Mouse (Mus musculus) forebrain, postnatal 0 days (tissue): Measurements from ENCODE around the gene Tas2r102. TPM values are rescaled to one million over a fixed set of nuclear protein-coding genes. Genes with fewer than 3 reads are reported as not detected.

Source experiments
- ATAC-seq: fragments of 200-750 bp; cut with Nextera tagmentation; 2 replicates; pipeline ENCODE4 v1.8.0; 2017; ENCODE audit warnings: mild to moderate bottlenecking, moderate library complexity
- DNase-seq: peaks from one replicate; pipeline ENCODE4 v3.0.0-alpha.2; 2015
- H3K27ac ChIP-seq: fragments of 300-500 bp; sonication (generic); 2 replicates; pipeline ENCODE4 v1.5.1; 2014; ENCODE audit warnings: low read depth, mild to moderate bottlenecking, antibody characterized with exemption, low read length, moderate library complexity, mixed read lengths
- H3K27me3 ChIP-seq: fragments of 300-500 bp; sonication (generic); 2 replicates; pipeline ENCODE4 v1.6.1; 2014; ENCODE audit warnings: mild to moderate bottlenecking, low read length, mixed read lengths; ENCODE audit not compliant: insufficient read depth
- H3K36me3 ChIP-seq: fragments of 300-500 bp; sonication (generic); 2 replicates; pipeline ENCODE4 v1.6.1; 2014; ENCODE audit warnings: mild to moderate bottlenecking, moderate library complexity; ENCODE audit not compliant: insufficient read depth
- H3K4me1 ChIP-seq: fragments of 300-500 bp; sonication (generic); 2 replicates; pipeline ENCODE4 v1.6.1; 2014; ENCODE audit warnings: antibody characterized with exemption; ENCODE audit not compliant: insufficient read depth
- H3K4me2 ChIP-seq: fragments of 300-500 bp; sonication (generic); 2 replicates; pipeline ENCODE4 v1.6.1; 2014; ENCODE audit warnings: low read depth, mild to moderate bottlenecking, moderate library complexity
- H3K4me3 ChIP-seq: fragments of 300-500 bp; sonication (generic); 2 replicates; pipeline ENCODE4 v1.5.1; 2014; ENCODE audit warnings: low read depth, low read length, mixed read lengths
- H3K9ac ChIP-seq: fragments of 300-500 bp; sonication (generic); 2 replicates; pipeline ENCODE4 v1.6.1; 2014; ENCODE audit warnings: mild to moderate bottlenecking
- H3K9me3 ChIP-seq: fragments of 300-500 bp; sonication (generic); 2 replicates; pipeline ENCODE4 v1.6.1; 2016; ENCODE audit warnings: low read length
- CTCF ChIP-seq: sonication (generic); IDR thresholded peaks from 2 replicates; pipeline ENCODE4 v1.5.1; 2016; ENCODE audit warnings: antibody characterized with exemption, control low read depth, low read depth
- WGBS: fragments of 180-500 bp; shearing (Covaris S2); extraction: QIAGEN DNeasy Blood & Tissue Kit; methylation state at CpG from one replicate; pipeline ENCODE4 v1.1.7; 2014; 5-methylcytosine and 5-hydroxymethylcytosine counted together
- polyA plus RNA-seq: library from polyadenylated mRNA; unstranded; fragments of >200 nt; fragmentation: Nextera tagmentation; extraction: Ambion mirVana; gene quantifications from 2 replicates; pipeline ENCODE4 v1.2.1, GENCODE M21; 2015
- total RNA-seq: library from RNA; depleted of rRNA; stranded (reverse); fragments of >200 nt; gene quantifications from 2 replicates; pipeline ENCODE4 v1.2.3, GENCODE M21; 2014; rRNA removed

Gene Tas2r102
- total RNA-seq: not detected in 2 replicates
- polyA plus RNA-seq: not detected in 2 replicates

DNA sequence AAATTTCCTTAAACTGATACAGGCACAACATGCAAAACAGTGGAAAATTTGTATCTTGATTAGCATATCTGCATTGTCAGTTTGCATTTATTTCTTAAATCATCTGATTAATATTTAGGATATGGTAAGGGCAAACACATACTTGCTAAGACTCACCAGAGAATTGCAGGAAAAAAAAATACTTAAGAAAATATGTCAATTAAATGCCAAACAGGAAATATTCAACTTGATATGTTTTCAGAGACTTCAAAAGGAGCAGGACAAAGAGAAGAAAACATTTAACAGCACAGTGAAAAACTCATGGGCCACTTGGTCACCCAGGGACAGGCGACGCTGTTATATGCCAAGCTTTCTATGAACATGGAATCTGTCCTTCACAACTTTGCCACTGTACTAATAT lies at the start of gene Tas2r102:
Tas2r102 (plus strand) TSS at position 301 of the 400 bp plus-strand sequence.
- no peak within 1 kb of the TSS for H3K9ac ChIP-seq
- no peaks in the 10 kb centered on the region for H3K36me3 ChIP-seq
- no peaks in the 10 kb centered on the region for H3K4me1 ChIP-seq
- H3K4me2 ChIP-seq: no peak within 1 kb of the TSS
- ATAC-seq (no peak), DNase-seq (no peak)
- H3K4me3 ChIP-seq: no peak within 1 kb of the TSS
- H3K9me3 ChIP-seq: no peaks in the 10 kb centered on the region
- H3K27ac ChIP-seq: no peak within 1 kb of the TSS
- H3K27me3 ChIP-seq: no peaks in the 10 kb centered on the region
- WGBS: 98% methylated on average over 2 of the region's 2 CpGs
- TF ChIP-seq CTCF: no peak

DNA sequence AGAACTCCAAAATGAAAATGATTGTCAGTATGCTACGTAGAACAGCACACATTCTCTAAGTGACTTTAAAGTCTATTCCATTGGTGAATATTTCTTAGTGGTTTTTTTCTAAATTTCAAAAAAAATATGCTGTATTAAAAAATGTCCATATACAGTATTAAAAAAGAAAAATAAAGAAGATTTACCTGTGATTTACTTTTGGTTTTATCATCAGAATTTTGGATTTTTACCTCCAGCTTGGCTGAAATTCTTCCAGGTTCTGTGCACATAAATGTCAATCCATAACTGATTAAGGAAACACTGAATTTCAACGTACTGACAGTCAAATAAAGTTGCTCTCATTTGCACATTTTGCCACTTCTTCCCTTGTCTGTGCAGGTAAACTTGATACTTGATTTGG lies 24.0 kb upstream of the Tas2r102 start, which contains the start of gene Tas2r115:
Tas2r115 (minus strand) TSS at position 101 of the 400 bp plus-strand sequence.
- H3K27ac ChIP-seq: no peak within 1 kb of the TSS
- no peak within 1 kb of the TSS for H3K4me2 ChIP-seq
- no peaks in the 10 kb centered on the region for H3K4me1 ChIP-seq
- DNase-seq (no peak), ATAC-seq (no peak)
- no peaks in the 10 kb centered on the region for H3K36me3 ChIP-seq
- H3K4me3 ChIP-seq: no peak within 1 kb of the TSS
- H3K9ac ChIP-seq: no peak within 1 kb of the TSS
- 68% methylated on average over 2 of the region's 2 CpGs for WGBS
- no peaks in the 10 kb centered on the region for H3K9me3 ChIP-seq
- H3K27me3 ChIP-seq: no peaks in the 10 kb centered on the region
- no peak for TF ChIP-seq CTCF

DNA sequence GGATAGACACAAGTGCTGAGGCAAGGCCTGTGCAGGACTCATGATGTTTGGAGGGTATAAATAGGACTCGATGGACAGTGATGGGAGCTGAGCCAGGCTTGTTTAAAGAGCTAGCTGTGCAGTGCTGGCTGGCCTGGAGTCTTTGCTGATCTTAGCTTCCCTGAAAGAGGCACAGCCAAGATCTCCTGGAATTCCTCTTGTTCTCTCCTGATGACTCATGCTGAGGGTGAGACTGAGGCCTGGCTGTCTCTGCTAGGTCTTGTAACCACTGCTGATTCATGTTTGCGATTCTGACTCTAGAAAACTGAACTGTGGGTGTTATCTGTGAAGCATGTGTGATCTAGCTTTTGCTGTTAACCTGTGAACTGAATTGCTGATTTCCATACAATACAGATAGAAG lies 11.7 kb upstream of the Tas2r102 start:
- no peak for ATAC-seq

DNA sequence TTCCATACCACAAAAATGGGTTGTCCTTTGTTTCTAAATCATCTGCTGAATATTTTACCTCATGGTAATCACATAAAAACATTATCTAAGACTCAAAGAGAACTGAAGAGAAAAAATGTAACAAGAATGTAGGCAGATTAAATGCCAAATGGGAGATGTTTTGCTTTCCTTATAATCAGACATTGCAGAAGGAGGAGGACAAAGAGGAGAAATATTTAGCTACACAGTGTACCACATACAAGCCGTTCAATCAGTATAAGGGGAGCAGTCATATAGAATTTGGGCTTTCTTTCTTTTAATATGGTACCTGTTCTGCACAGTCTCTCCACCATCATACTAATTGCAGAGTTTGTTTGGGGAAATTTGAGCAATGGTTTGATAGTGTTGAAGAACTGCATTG lies 7.5 kb upstream of the Tas2r102 start, which contains the start of gene Tas2r124:
Tas2r124 (plus strand) TSS at position 301 of the 400 bp plus-strand sequence.
- DNase-seq (no peak), ATAC-seq (no peak)
- Histone ChIP-seq H3K27me3 (no peaks in the 10 kb centered on the region), H3K4me2 (no peak within 1 kb of the TSS), H3K9ac (no peak within 1 kb of the TSS), H3K27ac (no peak within 1 kb of the TSS), H3K4me3 (no peak within 1 kb of the TSS), H3K9me3 (no peaks in the 10 kb centered on the region), H3K36me3 (no peaks in the 10 kb centered on the region), H3K4me1 (no peaks in the 10 kb centered on the region)
- TF ChIP-seq CTCF: no peak
- 82% methylated on average over 1 of the region's 1 CpGs for WGBS

More for the DNA sequence above, 11.7 kb upstream of the Tas2r102 start:
- no peak for DNase-seq
- Histone ChIP-seq H3K27me3 (no peaks in the 10 kb centered on the region), H3K4me3 (no peak overlapping the region), H3K36me3 (no peaks in the 10 kb centered on the region), H3K9ac (no peak overlapping the region), H3K9me3 (no peaks in the 10 kb centered on the region), H3K4me2 (no peak overlapping the region), H3K27ac (no peak overlapping the region), H3K4me1 (no peaks in the 10 kb centered on the region)
- 83% methylated on average over 2 of the region's 2 CpGs for WGBS
- no peak for TF ChIP-seq CTCF

DNA sequence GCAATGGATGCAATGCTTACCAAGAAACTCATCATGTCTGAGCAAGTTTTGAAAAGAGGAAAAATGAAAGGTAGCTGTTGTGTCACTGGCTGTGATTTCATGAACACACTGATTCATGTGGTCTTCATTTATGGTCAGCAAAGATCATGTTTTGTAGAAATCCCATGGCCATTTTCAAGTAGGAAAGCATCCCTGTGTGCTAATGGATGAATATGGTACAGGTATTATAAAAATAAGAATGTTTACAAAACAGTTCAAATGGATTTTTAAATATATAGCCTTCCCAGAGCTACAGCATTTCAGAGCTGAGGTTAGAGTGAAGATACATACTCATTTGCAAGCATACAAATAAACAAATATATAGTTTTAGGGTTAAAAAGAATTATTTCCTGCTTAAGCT lies 16.1 kb downstream of the Tas2r102 start, which contains the start of gene Tas2r136:
Tas2r136 (minus strand) TSS at position 101 of the 400 bp plus-strand sequence.
- Histone ChIP-seq H3K36me3 (no peaks in the 10 kb centered on the region), H3K27me3 (no peaks in the 10 kb centered on the region), H3K4me2 (no peak within 1 kb of the TSS), H3K9ac (no peak within 1 kb of the TSS), H3K27ac (no peak within 1 kb of the TSS), H3K9me3 (no peaks in the 10 kb centered on the region), H3K4me1 (no peaks in the 10 kb centered on the region), H3K4me3 (no peak within 1 kb of the TSS)
- no peak for TF ChIP-seq CTCF
- ATAC-seq (no peak), DNase-seq (no peak)

DNA sequence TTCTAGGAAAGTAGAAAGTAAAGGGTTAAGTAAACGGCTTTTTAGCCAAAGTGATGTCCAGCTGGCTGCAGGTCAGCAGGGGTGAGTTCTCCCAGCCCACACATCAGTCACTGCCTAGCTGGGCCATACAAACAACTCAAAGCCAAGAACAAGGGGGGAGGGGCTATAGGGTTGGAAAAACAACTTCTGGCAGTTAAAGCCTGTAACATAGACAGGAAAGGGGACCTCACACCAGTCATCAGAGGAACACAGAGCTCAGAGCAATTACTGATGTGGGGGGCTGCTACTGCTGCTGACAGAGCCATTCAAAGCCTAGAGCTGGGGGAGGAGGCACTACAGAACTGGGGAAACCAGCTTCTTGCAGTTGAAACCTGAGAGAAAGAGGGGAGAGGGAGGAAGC lies 33.5 kb downstream of the Tas2r102 start:
- DNase-seq: no peak
- Histone ChIP-seq H3K4me3 (no peak overlapping the region), H3K9ac (no peak overlapping the region), H3K4me1 (no peaks in the 10 kb centered on the region), H3K4me2 (no peak overlapping the region), H3K36me3 (no peaks in the 10 kb centered on the region), H3K9me3 (0 out of 2 replicates have a peak, but pooled peaks cover 5% of the 10 kb centered on the region), H3K27ac (no peak overlapping the region), H3K27me3 (no peaks in the 10 kb centered on the region)
- 54% methylated on average over 1 of the region's 1 CpGs for WGBS
- no peak for TF ChIP-seq CTCF
- no peak for ATAC-seq

DNA sequence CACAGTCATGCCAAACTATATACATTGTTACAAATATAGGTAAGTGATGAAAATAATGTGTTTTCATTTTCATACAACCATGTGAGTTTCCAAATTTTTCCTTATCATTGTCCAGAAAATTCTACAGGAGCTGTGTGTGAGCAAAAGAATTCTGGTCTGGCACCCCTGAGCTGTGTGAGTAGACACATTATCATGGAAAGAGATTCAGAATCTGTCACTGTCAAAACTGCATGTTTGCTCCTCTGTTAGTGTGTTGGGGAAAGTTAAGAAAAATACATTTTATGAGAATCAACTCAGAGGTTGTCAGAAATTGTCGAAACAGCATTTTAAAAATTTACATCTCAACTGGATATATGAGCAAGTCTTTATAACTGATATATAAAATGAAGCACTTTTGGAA lies 40.6 kb downstream of the Tas2r102 start, which contains the start of gene Tas2r117:
Tas2r117 (plus strand) TSS at position 301 of the 400 bp plus-strand sequence.
- TF ChIP-seq CTCF: no peak
- Histone ChIP-seq H3K4me3 (no peak within 1 kb of the TSS), H3K36me3 (no peaks in the 10 kb centered on the region), H3K27me3 (no peaks in the 10 kb centered on the region), H3K9me3 (no peaks in the 10 kb centered on the region), H3K4me2 (no peak within 1 kb of the TSS), H3K9ac (no peak within 1 kb of the TSS), H3K27ac (no peak within 1 kb of the TSS), H3K4me1 (no peaks in the 10 kb centered on the region)
- 88% methylated on average over 1 of the region's 1 CpGs for WGBS
- DNase-seq (no peak), ATAC-seq (no peak)

Other genes with a start within 250 kb of the Tas2r102 start
- gene Prh1, start 192.3 kb upstream of the Tas2r102 start, total RNA-seq: not detected in 2 replicates
- not detected in 2 replicates for gene Prh1, start 192.3 kb upstream of the Tas2r102 start, polyA plus RNA-seq
- not detected in 2 replicates for gene Prp2, start 166.2 kb upstream of the Tas2r102 start, total RNA-seq
- gene Prp2, start 166.2 kb upstream of the Tas2r102 start, polyA plus RNA-seq: not detected in 2 replicates
- not detected in 2 replicates for gene A630073D07Rik, start 110.6 kb upstream of the Tas2r102 start, total RNA-seq
- not detected in 2 replicates for gene A630073D07Rik, start 110.6 kb upstream of the Tas2r102 start, polyA plus RNA-seq
- not detected in 2 replicates for gene Tas2r120, start 105.2 kb upstream of the Tas2r102 start, total RNA-seq
- gene Tas2r120, start 105.2 kb upstream of the Tas2r102 start, polyA plus RNA-seq: not detected in 2 replicates
- gene Tas2r121, start 61.1 kb upstream of the Tas2r102 start, total RNA-seq: not detected in 2 replicates
- not detected in 2 replicates for gene Tas2r121, start 61.1 kb upstream of the Tas2r102 start, polyA plus RNA-seq
- gene Tas2r122, start 50.2 kb upstream of the Tas2r102 start, total RNA-seq: not detected in 2 replicates
- not detected in 2 replicates for gene Tas2r122, start 50.2 kb upstream of the Tas2r102 start, polyA plus RNA-seq
- not detected in 2 replicates for gene Tas2r115, start 24.1 kb upstream of the Tas2r102 start, total RNA-seq
- gene Tas2r115, start 24.1 kb upstream of the Tas2r102 start, polyA plus RNA-seq: not detected in 2 replicates
- gene Tas2r124, start 7.4 kb upstream of the Tas2r102 start, total RNA-seq: not detected in 2 replicates
- not detected in 2 replicates for gene Tas2r124, start 7.4 kb upstream of the Tas2r102 start, polyA plus RNA-seq
- gene Tas2r136, start 16.0 kb downstream of the Tas2r102 start, total RNA-seq: not detected in 2 replicates
- gene Tas2r136, start 16.0 kb downstream of the Tas2r102 start, polyA plus RNA-seq: not detected in 2 replicates
- gene Tas2r117, start 40.7 kb downstream of the Tas2r102 start, total RNA-seq: not detected in 2 replicates
- gene Tas2r117, start 40.7 kb downstream of the Tas2r102 start, polyA plus RNA-seq: not detected in 2 replicates
- not detected in 2 replicates for gene Tas2r123, start 85.0 kb downstream of the Tas2r102 start, total RNA-seq
- not detected in 2 replicates for gene Tas2r123, start 85.0 kb downstream of the Tas2r102 start, polyA plus RNA-seq
- not detected in 2 replicates for gene Tas2r116, start 93.3 kb downstream of the Tas2r102 start, total RNA-seq
- not detected in 2 replicates for gene Tas2r116, start 93.3 kb downstream of the Tas2r102 start, polyA plus RNA-seq
- not detected in 2 replicates for gene Tas2r110, start 105.9 kb downstream of the Tas2r102 start, total RNA-seq
- not detected in 2 replicates for gene Tas2r110, start 105.9 kb downstream of the Tas2r102 start, polyA plus RNA-seq
- not detected in 2 replicates for gene Tas2r113, start 130.9 kb downstream of the Tas2r102 start, total RNA-seq
- gene Tas2r113, start 130.9 kb downstream of the Tas2r102 start, polyA plus RNA-seq: not detected in 2 replicates
- not detected in 2 replicates for gene Tas2r125, start 147.5 kb downstream of the Tas2r102 start, total RNA-seq
- gene Tas2r125, start 147.5 kb downstream of the Tas2r102 start, polyA plus RNA-seq: not detected in 2 replicates
- not detected in 2 replicates for gene Tas2r129, start 189.0 kb downstream of the Tas2r102 start, total RNA-seq
- gene Tas2r129, start 189.0 kb downstream of the Tas2r102 start, polyA plus RNA-seq: not detected in 2 replicates
- not detected in 2 replicates for gene Tas2r131, start 195.8 kb downstream of the Tas2r102 start, total RNA-seq
- gene Tas2r131, start 195.8 kb downstream of the Tas2r102 start, polyA plus RNA-seq: not detected in 2 replicates
- not detected in 2 replicates for gene Tas2r109, start 218.8 kb downstream of the Tas2r102 start, total RNA-seq
- not detected in 2 replicates for gene Tas2r109, start 218.8 kb downstream of the Tas2r102 start, polyA plus RNA-seq